In genomic region chr4:63545231-63545958, GRCm38 (mm10) we compare ENCODE assay signal across 8 mouse cellular contexts. TPM values are rescaled to one million over a fixed set of nuclear protein-coding genes. Genes with fewer than 3 reads are reported as not detected.
DNase-seq lines count a peak whose midpoint lies in the region; ATAC-seq and TF ChIP-seq lines count a peak whose summit lies in the region.

No protein-coding gene starts in this region.

- peak overlapping the region; percentile 48 for H3K27ac ChIP-seq in embryonic fibroblast, embryonic 13.5 days (ENCODE audit: insufficient read depth, low read length)
- peak overlapping the region; percentile 81 for H3K27ac ChIP-seq in limb, embryonic 14.5 days (replicated peaks; ENCODE audit: low read depth, low read length)
- H3K27ac ChIP-seq in neural tube, embryonic 13.5 days (replicated peaks), result peak overlapping the region; percentile 88

- no peak for TF ChIP-seq POLR2A in embryonic fibroblast, embryonic 13.5 days (IDR thresholded peaks at IDR 0.05; ENCODE audit: low read depth, low read length)
- TF ChIP-seq POLR2A in limb, embryonic 14.5 days (IDR thresholded peaks at IDR 0.05; ENCODE audit: borderline replicate concordance, extremely low read depth, insufficient read depth, insufficient read length), result no peak

- TF ChIP-seq CTCF in embryonic fibroblast, embryonic 13.5 days (IDR thresholded peaks at IDR 0.05; ENCODE audit: borderline replicate concordance, insufficient read depth, low read length), result no peak

- H3K9me3 ChIP-seq in limb, embryonic 14.5 days (ENCODE audit: control insufficient read depth, low read length), result no peaks in the 10 kb centered on the region
- H3K9me3 ChIP-seq in neural tube, embryonic 13.5 days, result no peaks in the 10 kb centered on the region

- H3K4me1 ChIP-seq in embryonic fibroblast, embryonic 13.5 days (ENCODE audit: control insufficient read depth, insufficient read depth, low read length), result peaks cover 15% of the 10 kb centered on the region
- peaks cover 12% of the 10 kb centered on the region for H3K4me1 ChIP-seq in limb, embryonic 14.5 days (ENCODE audit: control insufficient read depth, insufficient read depth, low read length)
- H3K4me1 ChIP-seq in neural tube, embryonic 13.5 days (replicated peaks), result peaks cover 37% of the 10 kb centered on the region

- WGBS in limb, embryonic 14.5 days, result 15% methylated on average over 26 of the region's 26 CpGs
- WGBS in neural tube, embryonic 13.5 days, result 16% methylated on average over 26 of the region's 26 CpGs

- no peaks in the 10 kb centered on the region for H3K27me3 ChIP-seq in limb, embryonic 14.5 days (ENCODE audit: control insufficient read depth, insufficient read depth, low read length)
- H3K27me3 ChIP-seq in neural tube, embryonic 13.5 days, result no peaks in the 10 kb centered on the region

- no peak; the same call in 1 of the 2 replicates for ATAC-seq in limb, embryonic 14.5 days (ENCODE audit: low FRiP score, low read depth)
- ATAC-seq in neural tube, embryonic 13.5 days (ENCODE audit: low read depth), result no peak

- H3K9ac ChIP-seq in limb, embryonic 14.5 days (ENCODE audit: low read depth, low read length, severe bottlenecking), result peak overlapping the region; percentile 93
- H3K9ac ChIP-seq in neural tube, embryonic 13.5 days, result peak overlapping the region; percentile 94

- H3K4me3 ChIP-seq in embryonic fibroblast, embryonic 13.5 days (ENCODE audit: insufficient read depth, low read length), result peak overlapping the region; percentile 92
- H3K4me3 ChIP-seq in limb, embryonic 14.5 days (replicated peaks; ENCODE audit: low read length), result peak overlapping the region; percentile 94
- H3K4me3 ChIP-seq in neural tube, embryonic 13.5 days, result peak overlapping the region; percentile 88

- DNase-seq in lung, adult 18-20 months, result peak; percentile 34 to 56
- no peak for DNase-seq in lung, postnatal 10 days
- DNase-seq in limb, embryonic 14.5 days (ENCODE audit: low spot score), result no peak
- DNase-seq in gastrocnemius, postnatal 36 days, result no peak
- DNase-seq in left cerebral cortex, adult 18-20 months (ENCODE audit: low spot score in 2 of 2), result no peak
- DNase-seq in B cell, adult 2 months, result no peak

- peaks cover 14% of the 10 kb centered on the region for H3K36me3 ChIP-seq in limb, embryonic 14.5 days (ENCODE audit: control insufficient read depth, insufficient read depth, low read length)
- peaks cover 20% of the 10 kb centered on the region for H3K36me3 ChIP-seq in neural tube, embryonic 13.5 days

- H3K4me2 ChIP-seq in limb, embryonic 14.5 days (replicated peaks; ENCODE audit: low read depth, low read length, severe bottlenecking), result peak overlapping the region; percentile 83
- H3K4me2 ChIP-seq in neural tube, embryonic 13.5 days, result peak overlapping the region; percentile 83

- intact Hi-C loops in gastrocnemius, postnatal 36 days (cut with DNase I), result no loop called here

RNA-seq across cellular contexts. Expression of gene Atp6v1g1, which starts 0.8 kb away (rescaled TPM):
- polyA plus RNA-seq in embryonic fibroblast, embryonic 13.5 days (2011; ENCODE audit: insufficient read length, low read depth, missing spikeins), result 181 and 213 TPM in 2 replicates
- 105 and 138 TPM in 2 replicates for polyA plus RNA-seq in limb, embryonic 14.5 days (2012; rRNA removed)
- 289 and 304 TPM in 2 replicates for polyA plus RNA-seq in limb, embryonic 14.5 days (2014; fragmentation: Nextera tagmentation; extraction: Ambion mirVana)
- 450 and 499 TPM in 2 replicates for polyA plus RNA-seq in neural tube, embryonic 13.5 days (2015; fragmentation: Nextera tagmentation; extraction: Ambion mirVana)
- total RNA-seq in gastrocnemius, postnatal 36 days (2021), result 100 to 1,000 TPM; 209 to 253 TPM
- 100 to 1,000 TPM; 143 to 157 TPM for total RNA-seq in left cerebral cortex, adult 18-20 months (2021)

RNA-seq across cellular contexts. Expression of gene Tmem268, which starts 13.2 kb away (rescaled TPM):
- 4.8 and 5.2 TPM in 2 replicates for polyA plus RNA-seq in embryonic fibroblast, embryonic 13.5 days (2011; ENCODE audit: insufficient read length, low read depth, missing spikeins)
- 7.1 and 9.6 TPM in 2 replicates for polyA plus RNA-seq in limb, embryonic 14.5 days (2012; rRNA removed)
- polyA plus RNA-seq in limb, embryonic 14.5 days (2014; fragmentation: Nextera tagmentation; extraction: Ambion mirVana), result 6.6 and 7.7 TPM in 2 replicates
- 3.7 and 3.8 TPM in 2 replicates for polyA plus RNA-seq in neural tube, embryonic 13.5 days (2015; fragmentation: Nextera tagmentation; extraction: Ambion mirVana)
- total RNA-seq in gastrocnemius, postnatal 36 days (2021), result 10 to 100 TPM; 14.0 to 14.5 TPM
- total RNA-seq in left cerebral cortex, adult 18-20 months (2021), result 10 to 100 TPM in 1 of 2 experiments, 1 to 10 TPM in 1; 9.5 to 10.4 TPM

RNA-seq across cellular contexts. Expression of gene Whrn, which starts 49.6 kb away (rescaled TPM):
- polyA plus RNA-seq in embryonic fibroblast, embryonic 13.5 days (2011; ENCODE audit: insufficient read length, low read depth, missing spikeins), result 6.1 and 7.5 TPM in 2 replicates
- polyA plus RNA-seq in limb, embryonic 14.5 days (2012; rRNA removed), result 34.3 and 44.9 TPM in 2 replicates
- polyA plus RNA-seq in limb, embryonic 14.5 days (2014; fragmentation: Nextera tagmentation; extraction: Ambion mirVana), result 6.6 and 11.1 TPM in 2 replicates
- polyA plus RNA-seq in neural tube, embryonic 13.5 days (2015; fragmentation: Nextera tagmentation; extraction: Ambion mirVana), result 4.2 and 5.6 TPM in 2 replicates
- total RNA-seq in gastrocnemius, postnatal 36 days (2021), result 1 to 10 TPM; 2.2 to 2.5 TPM
- total RNA-seq in left cerebral cortex, adult 18-20 months (2021), result 10 to 100 TPM; 38.5 to 42.1 TPM

RNA-seq across cellular contexts. Expression of gene Gm11213, which starts 59.7 kb away (rescaled TPM):
- not detected in 2 replicates for polyA plus RNA-seq in embryonic fibroblast, embryonic 13.5 days (2011; ENCODE audit: insufficient read length, low read depth, missing spikeins)
- not detected in 2 replicates for polyA plus RNA-seq in limb, embryonic 14.5 days (2012; rRNA removed)
- polyA plus RNA-seq in limb, embryonic 14.5 days (2014; fragmentation: Nextera tagmentation; extraction: Ambion mirVana), result not detected in 2 replicates
- polyA plus RNA-seq in neural tube, embryonic 13.5 days (2015; fragmentation: Nextera tagmentation; extraction: Ambion mirVana), result not detected in 2 replicates
- total RNA-seq in gastrocnemius, postnatal 36 days (2021), result not detected
- not detected for total RNA-seq in left cerebral cortex, adult 18-20 months (2021)

Comparison
In these comparisons a context has a peak if more than half of its experiments do, and no peak if none do; other contexts are left out.
1. DNase-seq: peak in lung, adult 18-20 months (2 of 2); none in lung, postnatal 10 days (single experiment), limb, embryonic 14.5 days (single experiment), gastrocnemius, postnatal 36 days (0 of 2), left cerebral cortex, adult 18-20 months (0 of 2) and B cell, adult 2 months (0 of 2).
2. Peak in every context shown above with its lines, with median percentiles within 50 percentile points of each other: H3K27ac ChIP-seq and H3K4me3 ChIP-seq.